Mouse (Mus musculus) limb, embryonic 12.5 days (tissue): ENCODE measurements around the gene Pde4d. TPM values are rescaled to one million over a fixed set of nuclear protein-coding genes. Genes with fewer than 3 reads are reported as not detected.

Experiments
- ATAC-seq: fragments of 200-750 bp; cut with Nextera tagmentation; 2 replicates; pipeline ENCODE4 v1.8.0; 2017; ENCODE audit warnings: low read depth, moderate TSS enrichment; ENCODE audit not compliant: insufficient number of reproducible peaks, insufficient read depth, low FRiP score, low TSS enrichment
- H3K27ac ChIP-seq: fragments of 300-500 bp; sonication (generic); 2 replicates; pipeline ENCODE4 v1.5.1; 2016; ENCODE audit warnings: mild to moderate bottlenecking, moderate library complexity
- H3K27me3 ChIP-seq: fragments of 300-500 bp; sonication (generic); 2 replicates; pipeline ENCODE4 v1.6.1; 2016; ENCODE audit warnings: mild to moderate bottlenecking, moderate library complexity
- H3K36me3 ChIP-seq: fragments of 300-500 bp; sonication (generic); 2 replicates; pipeline ENCODE4 v1.6.1; 2016; ENCODE audit warnings: mild to moderate bottlenecking, moderate library complexity
- H3K4me1 ChIP-seq: fragments of 300-500 bp; sonication (generic); replicated peaks from 2 replicates; pipeline ENCODE4 v1.6.1; 2016
- H3K4me2 ChIP-seq: fragments of 300-500 bp; sonication (generic); 2 replicates; pipeline ENCODE4 v1.6.1; 2016; ENCODE audit warnings: mild to moderate bottlenecking, moderate library complexity
- H3K4me3 ChIP-seq: fragments of 300-500 bp; sonication (generic); replicated peaks from 2 replicates; pipeline ENCODE4 v1.5.1; 2016; ENCODE audit warnings: mild to moderate bottlenecking
- H3K9ac ChIP-seq: fragments of 300-500 bp; sonication (generic); replicated peaks from 2 replicates; pipeline ENCODE4 v1.6.1; 2016; ENCODE audit warnings: mild to moderate bottlenecking, moderate library complexity
- H3K9me3 ChIP-seq: fragments of 300-500 bp; sonication (generic); 2 replicates; pipeline ENCODE4 v1.6.1; 2016; ENCODE audit warnings: mild to moderate bottlenecking, moderate library complexity
- WGBS: fragments of 180-500 bp; shearing (Covaris S2); methylation state at CpG from one replicate; pipeline ENCODE4 v1.1.7; 2016; 5-methylcytosine and 5-hydroxymethylcytosine counted together
- polyA plus RNA-seq: library from polyadenylated mRNA; unstranded; fragments of >200 nt; fragmentation: Nextera tagmentation; extraction: Ambion mirVana; gene quantifications from 2 replicates; pipeline ENCODE4 v1.2.1, GENCODE M21; 2016

Pde4d gene
- polyA plus RNA-seq, 1 experiment from 2014 or later = 23.7 TPM

GRCm38 (mm10) chr13:109790045-109790715 is 1340.4 kb downstream of the Pde4d start:
- no peaks in the 10 kb centered on the region for H3K27me3 ChIP-seq
- ATAC-seq = no peak
- H3K27ac ChIP-seq = no peak overlapping the region
- H3K4me1 ChIP-seq = no peaks in the 10 kb centered on the region
- H3K4me3 ChIP-seq = no peak overlapping the region
- no peaks in the 10 kb centered on the region for H3K36me3 ChIP-seq
- no peak overlapping the region for H3K9ac ChIP-seq
- H3K4me2 ChIP-seq = no peak overlapping the region
- H3K9me3 ChIP-seq = no peaks in the 10 kb centered on the region
- 72% methylated on average over 8 of the region's 8 CpGs for WGBS

GRCm38 (mm10) chr13:109793918-109794317 is 1344.2 kb downstream of the Pde4d start:
- H3K9me3 ChIP-seq = no peaks in the 10 kb centered on the region
- WGBS = 74% methylated on average over 9 of the region's 9 CpGs
- ATAC-seq = no peak
- no peak overlapping the region for H3K4me3 ChIP-seq
- H3K4me1 ChIP-seq = no peaks in the 10 kb centered on the region
- no peaks in the 10 kb centered on the region for H3K27me3 ChIP-seq
- no peak overlapping the region for H3K27ac ChIP-seq
- H3K4me2 ChIP-seq = no peak overlapping the region
- H3K36me3 ChIP-seq = no peaks in the 10 kb centered on the region
- no peak overlapping the region for H3K9ac ChIP-seq

GRCm38 (mm10) chr13:109798651-109799050 is 1348.9 kb downstream of the Pde4d start:
- Histone ChIP-seq H3K9ac (no peak overlapping the region), H3K9me3 (no peaks in the 10 kb centered on the region), H3K4me1 (no peaks in the 10 kb centered on the region), H3K27me3 (no peaks in the 10 kb centered on the region), H3K4me3 (no peak overlapping the region), H3K4me2 (no peak overlapping the region), H3K36me3 (no peaks in the 10 kb centered on the region), H3K27ac (no peak overlapping the region)
- WGBS = 59% methylated on average over 4 of the region's 4 CpGs
- no peak for ATAC-seq

GRCm38 (mm10) chr13:109802201-109802600 is 1352.5 kb downstream of the Pde4d start:
- H3K27me3 ChIP-seq = no peaks in the 10 kb centered on the region
- H3K9ac ChIP-seq = no peak overlapping the region
- no peaks in the 10 kb centered on the region for H3K4me1 ChIP-seq
- no peak overlapping the region for H3K4me2 ChIP-seq
- no peaks in the 10 kb centered on the region for H3K9me3 ChIP-seq
- no peak overlapping the region for H3K27ac ChIP-seq
- no peaks in the 10 kb centered on the region for H3K36me3 ChIP-seq
- no peak overlapping the region for H3K4me3 ChIP-seq
- 48% methylated on average over 4 of the region's 4 CpGs for WGBS
- no peak for ATAC-seq

- no peak overlapping the region for H3K4me2 ChIP-seq
- H3K9ac ChIP-seq = no peak overlapping the region
- no peak overlapping the region for H3K4me3 ChIP-seq
- ATAC-seq = no peak
- 91% methylated on average over 5 of the region's 5 CpGs for WGBS
- H3K27ac ChIP-seq = no peak overlapping the region
- 0 out of 2 replicates have a peak, but pooled peaks cover 5% of the 10 kb centered on the region for H3K4me1 ChIP-seq
- H3K27me3 ChIP-seq = no peaks in the 10 kb centered on the region
- H3K9me3 ChIP-seq = no peaks in the 10 kb centered on the region
- no peaks in the 10 kb centered on the region for H3K36me3 ChIP-seq
Measured at GRCm38 (mm10) chr13:109806193-109806966, 1356.6 kb downstream of the Pde4d start.

GRCm38 (mm10) chr13:109807036-109807435 is 1357.3 kb downstream of the Pde4d start:
- Histone ChIP-seq H3K4me1 (0 out of 2 replicates have a peak, but pooled peaks cover 5% of the 10 kb centered on the region), H3K4me2 (no peak overlapping the region), H3K36me3 (no peaks in the 10 kb centered on the region), H3K9ac (no peak overlapping the region), H3K9me3 (no peaks in the 10 kb centered on the region), H3K4me3 (no peak overlapping the region), H3K27me3 (no peaks in the 10 kb centered on the region), H3K27ac (no peak overlapping the region)
- no peak for ATAC-seq
- WGBS = 87% methylated on average over 2 of the region's 2 CpGs

GRCm38 (mm10) chr13:109807446-109807845 is 1357.7 kb downstream of the Pde4d start:
- 60% methylated on average over 3 of the region's 3 CpGs for WGBS
- Histone ChIP-seq H3K36me3 (no peaks in the 10 kb centered on the region), H3K27me3 (no peaks in the 10 kb centered on the region), H3K27ac (no peak overlapping the region), H3K9me3 (no peaks in the 10 kb centered on the region), H3K4me2 (no peak overlapping the region), H3K4me3 (no peak overlapping the region), H3K9ac (no peak overlapping the region), H3K4me1 (0 out of 2 replicates have a peak, but pooled peaks cover 5% of the 10 kb centered on the region)
- ATAC-seq = no peak

- Histone ChIP-seq H3K4me3 (no peak overlapping the region), H3K9ac (no peak overlapping the region), H3K4me2 (no peak overlapping the region), H3K27ac (no peak overlapping the region), H3K9me3 (no peaks in the 10 kb centered on the region), H3K4me1 (0 out of 2 replicates have a peak, but pooled peaks cover 5% of the 10 kb centered on the region), H3K36me3 (no peaks in the 10 kb centered on the region), H3K27me3 (no peaks in the 10 kb centered on the region)
- 54% methylated on average over 6 of the region's 6 CpGs for WGBS
- ATAC-seq = no peak
Measured at GRCm38 (mm10) chr13:109808039-109808438, 1358.3 kb downstream of the Pde4d start.

- H3K4me2 ChIP-seq = no peak overlapping the region
- H3K9me3 ChIP-seq = no peaks in the 10 kb centered on the region
- no peak overlapping the region for H3K27ac ChIP-seq
- 89% methylated on average over 6 of the region's 7 CpGs for WGBS
- 0 out of 2 replicates have a peak, but pooled peaks cover 7% of the 10 kb centered on the region for H3K4me1 ChIP-seq
- H3K27me3 ChIP-seq = no peaks in the 10 kb centered on the region
- ATAC-seq = no peak
- no peak overlapping the region for H3K4me3 ChIP-seq
- H3K36me3 ChIP-seq = no peaks in the 10 kb centered on the region
- H3K9ac ChIP-seq = no peak overlapping the region
Measured at GRCm38 (mm10) chr13:109808946-109809345, 1359.2 kb downstream of the Pde4d start.

GRCm38 (mm10) chr13:109809646-109810045 is 1359.9 kb downstream of the Pde4d start:
- Histone ChIP-seq H3K4me3 (no peak overlapping the region), H3K36me3 (no peaks in the 10 kb centered on the region), H3K27ac (no peak overlapping the region), H3K4me2 (no peak overlapping the region), H3K4me1 (0 out of 2 replicates have a peak, but pooled peaks cover 7% of the 10 kb centered on the region), H3K9ac (no peak overlapping the region), H3K9me3 (no peaks in the 10 kb centered on the region), H3K27me3 (no peaks in the 10 kb centered on the region)
- 82% methylated on average over 4 of the region's 4 CpGs for WGBS
- no peak for ATAC-seq

GRCm38 (mm10) chr13:109813924-109814323 is 1364.2 kb downstream of the Pde4d start:
- no peaks in the 10 kb centered on the region for H3K9me3 ChIP-seq
- 0 out of 2 replicates have a peak, but pooled peaks cover 5% of the 10 kb centered on the region for H3K4me1 ChIP-seq
- H3K27ac ChIP-seq = no peak overlapping the region
- WGBS = 70% methylated on average over 4 of the region's 4 CpGs
- no peaks in the 10 kb centered on the region for H3K27me3 ChIP-seq
- no peak overlapping the region for H3K9ac ChIP-seq
- ATAC-seq = no peak
- no peaks in the 10 kb centered on the region for H3K36me3 ChIP-seq
- no peak overlapping the region for H3K4me3 ChIP-seq
- no peak overlapping the region for H3K4me2 ChIP-seq
